27 mouse cellular contexts compared by ENCODE assay signal in the genomic region with DNA sequence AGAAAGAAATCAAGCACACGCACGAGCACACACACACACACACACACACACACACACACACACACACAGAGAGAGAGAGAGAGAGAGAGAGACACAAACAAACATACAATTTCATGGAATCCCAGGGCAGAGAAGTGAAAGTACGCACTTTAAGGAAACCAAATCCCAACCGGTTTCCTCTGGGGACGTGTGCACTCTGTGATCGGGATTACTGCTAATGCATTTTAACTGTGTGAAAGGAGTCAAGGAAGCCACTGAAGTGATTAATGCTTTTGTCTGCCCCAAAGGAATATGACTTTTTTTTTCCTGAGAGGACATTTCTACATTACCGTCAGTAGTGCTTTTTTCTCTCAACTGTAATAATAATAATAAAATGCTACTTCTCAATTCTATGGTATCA.
DNase-seq lines count a peak whose midpoint lies in the region; ATAC-seq lines count a peak whose summit lies in the region.
"Had no signal": no experiment of that assay in that cellular context is flagged by ENCODE, and none has a peak within 500 bp of the region (broad histone marks: within the 10 kb centered on the region; RNA-seq: fewer than 3 reads in every experiment).

No protein-coding gene starts in this region.

- no peak overlapping the region for H3K4me3 ChIP-seq in forebrain, embryonic 14.5 days (ENCODE audit: low read depth, low read length)
- no peak overlapping the region for H3K4me3 ChIP-seq in forebrain, embryonic 13.5 days
- H3K4me3 ChIP-seq in midbrain, embryonic 14.5 days (replicated peaks; ENCODE audit: low read depth, low read length) = no peak overlapping the region
- no peak overlapping the region for H3K4me3 ChIP-seq in midbrain, embryonic 13.5 days (replicated peaks)
- H3K4me3 ChIP-seq: embryonic facial prominence, embryonic 15.5 days; gastrocnemius, adult 2 months; heart, adult 2 months; heart, embryonic 13.5 days; hindbrain, embryonic 15.5 days; limb, embryonic 10.5 days; limb, embryonic 15.5 days; liver, embryonic 13.5 days; stomach, embryonic 15.5 days had no signal

- H3K4me1 ChIP-seq in forebrain, embryonic 14.5 days (ENCODE audit: control insufficient read depth, insufficient read depth, low read length) = no peaks in the 10 kb centered on the region
- peaks cover 8% of the 10 kb centered on the region; the same call in 1 of the 2 replicates for H3K4me1 ChIP-seq in forebrain, embryonic 13.5 days
- H3K4me1 ChIP-seq in midbrain, embryonic 14.5 days (ENCODE audit: control insufficient read depth, insufficient read depth, low read length) = no peaks in the 10 kb centered on the region
- peaks cover 7% of the 10 kb centered on the region; the same call in 1 of the 2 replicates for H3K4me1 ChIP-seq in midbrain, embryonic 13.5 days (replicated peaks)
- H3K4me1 ChIP-seq: embryonic facial prominence, embryonic 15.5 days; heart, embryonic 13.5 days; hindbrain, embryonic 15.5 days; limb, embryonic 10.5 days; limb, embryonic 15.5 days; liver, embryonic 13.5 days; stomach, embryonic 15.5 days had no signal

- whole genome bisulfite sequencing in forebrain, embryonic 14.5 days = 71% methylated on average over 7 of the region's 7 CpGs
- WGBS in forebrain, embryonic 13.5 days = 70% methylated on average over 7 of the region's 7 CpGs
- whole genome bisulfite sequencing in midbrain, embryonic 14.5 days = 41% methylated on average over 7 of the region's 7 CpGs
- 45% methylated on average over 7 of the region's 7 CpGs for WGBS in midbrain, embryonic 13.5 days

- 0 out of 2 replicates have a peak, but pooled peaks cover 4% of the 10 kb centered on the region for H3K36me3 ChIP-seq in forebrain, embryonic 14.5 days (ENCODE audit: control insufficient read depth, insufficient read depth, low read length)
- H3K36me3 ChIP-seq in forebrain, embryonic 13.5 days (ENCODE audit: poor library complexity, severe bottlenecking) = peaks cover 5% of the 10 kb centered on the region; the same call in 1 of the 2 replicates
- H3K36me3 ChIP-seq in midbrain, embryonic 14.5 days (ENCODE audit: control insufficient read depth, insufficient read depth, low read length) = no peaks in the 10 kb centered on the region; the same call in 1 of the 2 replicates
- H3K36me3 ChIP-seq in midbrain, embryonic 13.5 days = no peaks in the 10 kb centered on the region
- H3K36me3 ChIP-seq: embryonic facial prominence, embryonic 15.5 days; heart, embryonic 13.5 days; limb, embryonic 10.5 days; limb, embryonic 15.5 days; liver, embryonic 13.5 days; stomach, embryonic 15.5 days had no signal

- H3K9ac ChIP-seq in forebrain, embryonic 14.5 days (ENCODE audit: low read length) = no peak overlapping the region
- H3K9ac ChIP-seq in forebrain, embryonic 13.5 days = no peak overlapping the region
- H3K9ac ChIP-seq in midbrain, embryonic 14.5 days (replicated peaks; ENCODE audit: low read length) = no peak overlapping the region
- no peak overlapping the region for H3K9ac ChIP-seq in midbrain, embryonic 13.5 days (replicated peaks)
- H3K9ac ChIP-seq: embryonic facial prominence, embryonic 15.5 days; heart, embryonic 13.5 days; hindbrain, embryonic 15.5 days; limb, embryonic 15.5 days; liver, embryonic 13.5 days; stomach, embryonic 15.5 days had no signal

- peak; percentile 31 for DNase-seq in forebrain, embryonic 14.5 days (ENCODE audit: low spot score)
- peak; percentile 55 for DNase-seq in midbrain, embryonic 14.5 days
- peak; percentile 45 for DNase-seq in embryo, embryonic 11 days
- DNase-seq in retina, postnatal 1 day = peak; percentile 58
- no peak for DNase-seq in spleen, postnatal 10 days (ENCODE audit: low spot score in 2 of 2)
- DNase-seq: adrenal gland, postnatal 14 days; cerebellum, adult 11-12 months; cerebellum, adult 9-11 months; gastrocnemius, adult 2 months; heart, adult 2 months; heart, postnatal 10 days; kidney, adult 2 months; kidney, postnatal 4 days; layer of hippocampus, postnatal 36 days; liver, embryonic 13.5 days; lung, adult 18-20 months had no signal

- H3K27ac ChIP-seq in forebrain, embryonic 14.5 days (ENCODE audit: low read depth, low read length) = no peak overlapping the region
- H3K27ac ChIP-seq in forebrain, embryonic 13.5 days = no peak overlapping the region
- H3K27ac ChIP-seq in midbrain, embryonic 14.5 days (replicated peaks; ENCODE audit: low read depth, low read length) = no peak overlapping the region
- H3K27ac ChIP-seq in midbrain, embryonic 13.5 days = no peak overlapping the region
- H3K27ac ChIP-seq: embryonic facial prominence, embryonic 15.5 days; gastrocnemius, adult 2 months; heart, adult 2 months; heart, embryonic 13.5 days; hindbrain, embryonic 15.5 days; limb, embryonic 10.5 days; limb, embryonic 15.5 days; liver, embryonic 13.5 days; stomach, embryonic 15.5 days had no signal

- H3K4me2 ChIP-seq in forebrain, embryonic 14.5 days (ENCODE audit: low read length) = no peak overlapping the region
- H3K4me2 ChIP-seq in forebrain, embryonic 13.5 days = no peak overlapping the region
- no peak overlapping the region for H3K4me2 ChIP-seq in midbrain, embryonic 14.5 days (ENCODE audit: low read length)
- H3K4me2 ChIP-seq in midbrain, embryonic 13.5 days (replicated peaks) = no peak overlapping the region
- H3K4me2 ChIP-seq: embryonic facial prominence, embryonic 15.5 days; heart, embryonic 13.5 days; hindbrain, embryonic 15.5 days; limb, embryonic 15.5 days; liver, embryonic 13.5 days; stomach, embryonic 15.5 days had no signal

- no peaks in the 10 kb centered on the region for H3K27me3 ChIP-seq in forebrain, embryonic 14.5 days (replicated peaks; ENCODE audit: control insufficient read depth, insufficient read depth, low read length)
- no peaks in the 10 kb centered on the region for H3K27me3 ChIP-seq in forebrain, embryonic 13.5 days
- H3K27me3 ChIP-seq in midbrain, embryonic 14.5 days (ENCODE audit: control insufficient read depth, insufficient read depth, low read length) = no peaks in the 10 kb centered on the region
- H3K27me3 ChIP-seq in midbrain, embryonic 13.5 days = no peaks in the 10 kb centered on the region
- H3K27me3 ChIP-seq: embryonic facial prominence, embryonic 15.5 days; heart, embryonic 13.5 days; hindbrain, embryonic 15.5 days; limb, embryonic 15.5 days; liver, embryonic 13.5 days; Patski; stomach, embryonic 15.5 days had no signal

- no peaks in the 10 kb centered on the region for H3K9me3 ChIP-seq in forebrain, embryonic 14.5 days (replicated peaks; ENCODE audit: control insufficient read depth, low read length)
- H3K9me3 ChIP-seq in forebrain, embryonic 13.5 days (replicated peaks) = no peaks in the 10 kb centered on the region
- H3K9me3 ChIP-seq in midbrain, embryonic 14.5 days (ENCODE audit: control insufficient read depth, low read length) = no peaks in the 10 kb centered on the region
- H3K9me3 ChIP-seq in midbrain, embryonic 13.5 days = no peaks in the 10 kb centered on the region
- H3K9me3 ChIP-seq: embryonic facial prominence, embryonic 15.5 days; heart, embryonic 13.5 days; hindbrain, embryonic 15.5 days; limb, embryonic 10.5 days; limb, embryonic 15.5 days; liver, embryonic 13.5 days; stomach, embryonic 15.5 days had no signal

- no peak for ATAC-seq in forebrain, embryonic 14.5 days
- no peak for ATAC-seq in forebrain, embryonic 13.5 days
- no peak for ATAC-seq in midbrain, embryonic 14.5 days (ENCODE audit: low FRiP score, low TSS enrichment)
- ATAC-seq in midbrain, embryonic 13.5 days = no peak
- ATAC-seq: forebrain, embryonic 16.5 days; lung, postnatal 0 days; Patski had no signal

Comparison
In these comparisons a context has a peak if more than half of its experiments do, and no peak if none do; other contexts are left out.
1. DNase-seq: peak in forebrain, embryonic 14.5 days (single experiment), midbrain, embryonic 14.5 days (single experiment), embryo, embryonic 11 days (single experiment) and retina, postnatal 1 day (single experiment); none in spleen, postnatal 10 days (0 of 2).